Mouse (Mus musculus) spleen, adult 2 months (tissue): ENCODE measurements around the gene Kazn. TPM values are rescaled to one million over a fixed set of nuclear protein-coding genes. Genes with fewer than 3 reads are reported as not detected.

ENCODE experiments used
- DNase-seq, 2 experiments: peaks; one replicate each; pipeline versions ENCODE4 v3.0.0 to v3.0.0-alpha.2; 2012 to 2021; ENCODE audit warnings: low spot score in 2 of 2, low read depth in 1 of 2
- H3K27ac ChIP-seq: fragments of 200-500 bp; 2 replicates; pipeline ENCODE4 v1.5.1; 2012; ENCODE audit warnings: low read length, inconsistent platforms; ENCODE audit not compliant: insufficient read depth
- H3K27me3 ChIP-seq: fragments of 200-500 bp; 2 replicates; pipeline ENCODE4 v1.6.1; 2012; ENCODE audit warnings: mild to moderate bottlenecking, moderate library complexity, low read length, inconsistent platforms; ENCODE audit not compliant: control insufficient read depth, insufficient read depth
- H3K36me3 ChIP-seq: fragments of 200-500 bp; 2 replicates; pipeline ENCODE4 v1.6.1; 2012; ENCODE audit warnings: mild to moderate bottlenecking, low read length, inconsistent platforms; ENCODE audit not compliant: control insufficient read depth, insufficient read depth
- H3K4me1 ChIP-seq: fragments of 200-500 bp; 2 replicates; pipeline ENCODE4 v1.6.1; 2011; ENCODE audit warnings: inconsistent platforms; ENCODE audit not compliant: control insufficient read depth, insufficient read depth, insufficient read length
- H3K4me3 ChIP-seq: fragments of 200-500 bp; 2 replicates; pipeline ENCODE4 v1.5.1; 2011; ENCODE audit warnings: mild to moderate bottlenecking, inconsistent platforms; ENCODE audit not compliant: insufficient read depth, insufficient read length; ENCODE audit errors: extremely low read depth
- CTCF ChIP-seq: fragments of 200-500 bp; IDR thresholded peaks from 2 replicates; pipeline ENCODE4 v1.5.1; 2011; ENCODE audit warnings: mild to moderate bottlenecking, inconsistent platforms; ENCODE audit not compliant: insufficient read depth, insufficient read length, insufficient replicate concordance; ENCODE audit errors: extremely low read depth
- POLR2A ChIP-seq: fragments of 200-500 bp; IDR thresholded peaks from 2 replicates; pipeline ENCODE4 v1.6.1; 2011; ENCODE audit warnings: low read depth, low read length, inconsistent platforms
- WGBS: fragments of 180-500 bp; shearing (Covaris S2); methylation state at CpG from one replicate; pipeline ENCODE4 v1.1.7; 2018; 5-methylcytosine and 5-hydroxymethylcytosine counted together
- polyA plus RNA-seq: library from polyadenylated mRNA; depleted of rRNA; stranded (reverse); fragments of >200 nt; gene quantifications from 2 replicates; pipeline ENCODE4 v1.2.3, GENCODE M21; 2012

Gene Kazn
- polyA plus RNA-seq, 1 experiment = 13.2 TPM

GRCm38 (mm10) chr4:142274441-142275234 is 35.4 kb upstream of the Kazn start:
- TF ChIP-seq CTCF (no peak), POLR2A (no peak)
- Histone ChIP-seq H3K4me3 (no peak overlapping the region), H3K27ac (no peak overlapping the region), H3K36me3 (no peaks in the 10 kb centered on the region), H3K27me3 (no peaks in the 10 kb centered on the region), H3K4me1 (no peaks in the 10 kb centered on the region)
- WGBS = 71% methylated on average over 11 of the region's 11 CpGs
- DNase-seq = no peak

- DNase-seq = no peak
- 91% methylated on average over 3 of the region's 3 CpGs for WGBS
- H3K36me3 ChIP-seq = no peaks in the 10 kb centered on the region
- TF ChIP-seq POLR2A (no peak), CTCF (no peak)
- no peak overlapping the region for H3K27ac ChIP-seq
- H3K4me3 ChIP-seq = no peak overlapping the region
- no peaks in the 10 kb centered on the region for H3K4me1 ChIP-seq
- no peaks in the 10 kb centered on the region for H3K27me3 ChIP-seq
These were observed 32.3 kb upstream of the Kazn start for GRCm38 (mm10) chr4:142271506-142271905.

- H3K4me1 ChIP-seq = no peaks in the 10 kb centered on the region
- H3K4me3 ChIP-seq = no peak overlapping the region
- no peak overlapping the region for H3K27ac ChIP-seq
- TF ChIP-seq POLR2A (no peak), CTCF (no peak)
- H3K27me3 ChIP-seq = no peaks in the 10 kb centered on the region
- DNase-seq = no peak
- H3K36me3 ChIP-seq = no peaks in the 10 kb centered on the region
- WGBS = 85% methylated on average over 4 of the region's 4 CpGs
These were observed 28.6 kb upstream of the Kazn start for GRCm38 (mm10) chr4:142267832-142268231.

DNA sequence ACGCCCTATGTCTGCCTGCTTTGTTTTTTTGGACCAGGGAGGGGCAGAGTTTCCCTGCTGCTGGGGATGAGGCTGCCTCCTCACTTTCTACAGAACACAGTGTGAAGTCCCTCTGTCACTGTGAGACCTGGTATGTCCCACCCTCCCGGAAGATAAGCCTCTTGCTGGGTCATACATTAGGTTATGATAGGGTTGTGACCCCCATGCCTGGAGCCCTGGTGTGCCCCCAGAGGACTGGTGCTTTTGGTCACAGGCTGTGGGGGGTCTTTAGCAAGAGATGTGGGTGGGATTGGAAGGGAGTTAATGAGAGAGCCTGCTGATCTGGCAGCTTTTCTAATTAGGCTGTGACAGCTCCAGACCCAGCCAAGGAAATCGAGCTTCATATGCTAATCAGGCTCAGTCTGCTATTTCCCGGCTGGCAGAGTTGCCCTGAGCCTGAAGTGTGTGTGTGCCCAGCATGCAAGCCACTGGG is 28.2 kb upstream of the Kazn start:
- TF ChIP-seq CTCF (no peak), POLR2A (no peak)
- Histone ChIP-seq H3K4me3 (no peak overlapping the region), H3K36me3 (no peaks in the 10 kb centered on the region), H3K27ac (no peak overlapping the region), H3K27me3 (no peaks in the 10 kb centered on the region), H3K4me1 (no peaks in the 10 kb centered on the region)
- no peak for DNase-seq
- WGBS = 53% methylated on average over 4 of the region's 4 CpGs

DNA sequence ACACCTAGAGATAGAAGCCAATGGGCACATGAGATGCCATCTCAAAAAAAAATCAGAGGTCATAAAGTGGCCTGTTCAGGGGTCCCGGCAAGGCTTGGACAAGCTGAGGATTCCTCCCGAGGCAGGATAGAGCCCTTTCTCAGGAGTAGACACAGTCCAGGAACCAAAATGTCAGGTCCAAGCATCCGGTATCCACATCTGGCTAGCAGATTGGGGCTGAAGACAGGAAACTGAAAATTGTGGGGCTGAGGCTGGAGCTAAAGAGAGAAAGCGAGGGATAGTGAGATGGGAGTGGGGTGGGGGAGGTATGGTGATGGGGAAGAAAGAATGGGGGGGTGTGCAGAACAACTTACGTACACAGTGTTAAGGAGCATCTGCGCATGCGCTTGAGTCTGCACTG is 25.1 kb upstream of the Kazn start:
- H3K27me3 ChIP-seq = no peaks in the 10 kb centered on the region
- 95% methylated on average over 7 of the region's 7 CpGs for WGBS
- H3K4me3 ChIP-seq = no peak overlapping the region
- no peak overlapping the region for H3K27ac ChIP-seq
- no peak for TF ChIP-seq CTCF
- no peak for TF ChIP-seq POLR2A
- no peaks in the 10 kb centered on the region for H3K36me3 ChIP-seq
- no peak for DNase-seq
- no peaks in the 10 kb centered on the region for H3K4me1 ChIP-seq

GRCm38 (mm10) chr4:142261725-142262124 is 22.5 kb upstream of the Kazn start:
- Histone ChIP-seq H3K27ac (no peak overlapping the region), H3K36me3 (no peaks in the 10 kb centered on the region), H3K27me3 (no peaks in the 10 kb centered on the region), H3K4me3 (no peak overlapping the region), H3K4me1 (no peaks in the 10 kb centered on the region)
- DNase-seq = no peak
- TF ChIP-seq CTCF (no peak), POLR2A (no peak)
- WGBS = 80% methylated on average over 4 of the region's 4 CpGs

GRCm38 (mm10) chr4:142258730-142259129 is 19.5 kb upstream of the Kazn start:
- Histone ChIP-seq H3K36me3 (no peaks in the 10 kb centered on the region), H3K4me3 (no peak overlapping the region), H3K27me3 (no peaks in the 10 kb centered on the region), H3K27ac (no peak overlapping the region), H3K4me1 (no peaks in the 10 kb centered on the region)
- 93% methylated on average over 10 of the region's 10 CpGs for WGBS
- no peak for TF ChIP-seq POLR2A
- TF ChIP-seq CTCF = no peak
- no peak for DNase-seq
